Mouse (Mus musculus): Measurements from ENCODE around the gene Gm45234. TPM values are rescaled to one million over a fixed set of nuclear protein-coding genes. Genes with fewer than 3 reads are reported as not detected.

Gene Gm45234
- polyA plus RNA-seq, 1 experiment from 2014 or later, result not detected

- no peak for ATAC-seq (ENCODE audit: insufficient number of reproducible peaks, insufficient read depth, low FRiP score, low read depth)
- Histone ChIP-seq H3K4me2 (ENCODE audit: low read length) (peak overlapping the region; percentile 77), H3K36me3 (ENCODE audit: control insufficient read depth, insufficient read depth, low read length) (no peaks in the 10 kb centered on the region), H3K9ac (ENCODE audit: low read length) (peak overlapping the region; percentile 68), H3K27me3 (ENCODE audit: control insufficient read depth, insufficient read depth, low read length) (peaks cover 21% of the 10 kb centered on the region), H3K4me1 (ENCODE audit: control insufficient read depth in 2 of 2, insufficient read depth in 2 of 2, low read length in 2 of 2) (peaks cover 7 to 13% of the 10 kb centered on the region in 2 experiments; a peak in 3 of 4 replicates), H3K27ac (replicated peaks in 1 of 2; ENCODE audit: control insufficient read depth in 1 of 2, insufficient read depth in 1 of 2, low read depth in 2 of 2, low read length in 2 of 2) (no peak overlapping the region), H3K4me3 (ENCODE audit: control insufficient read depth in 1 of 2, insufficient read depth in 1 of 2, low read depth in 1 of 2, low read length in 2 of 2) (peak overlapping the region; percentile 43 to 44), H3K9me3 (ENCODE audit: control insufficient read depth, low read length) (no peaks in the 10 kb centered on the region)
- WGBS, result 7% methylated on average over 10 of the region's 10 CpGs
Measured at GRCm38 (mm10) chr6:124779984-124780416, 24.2 kb upstream of the Gm45234 start.

DNA sequence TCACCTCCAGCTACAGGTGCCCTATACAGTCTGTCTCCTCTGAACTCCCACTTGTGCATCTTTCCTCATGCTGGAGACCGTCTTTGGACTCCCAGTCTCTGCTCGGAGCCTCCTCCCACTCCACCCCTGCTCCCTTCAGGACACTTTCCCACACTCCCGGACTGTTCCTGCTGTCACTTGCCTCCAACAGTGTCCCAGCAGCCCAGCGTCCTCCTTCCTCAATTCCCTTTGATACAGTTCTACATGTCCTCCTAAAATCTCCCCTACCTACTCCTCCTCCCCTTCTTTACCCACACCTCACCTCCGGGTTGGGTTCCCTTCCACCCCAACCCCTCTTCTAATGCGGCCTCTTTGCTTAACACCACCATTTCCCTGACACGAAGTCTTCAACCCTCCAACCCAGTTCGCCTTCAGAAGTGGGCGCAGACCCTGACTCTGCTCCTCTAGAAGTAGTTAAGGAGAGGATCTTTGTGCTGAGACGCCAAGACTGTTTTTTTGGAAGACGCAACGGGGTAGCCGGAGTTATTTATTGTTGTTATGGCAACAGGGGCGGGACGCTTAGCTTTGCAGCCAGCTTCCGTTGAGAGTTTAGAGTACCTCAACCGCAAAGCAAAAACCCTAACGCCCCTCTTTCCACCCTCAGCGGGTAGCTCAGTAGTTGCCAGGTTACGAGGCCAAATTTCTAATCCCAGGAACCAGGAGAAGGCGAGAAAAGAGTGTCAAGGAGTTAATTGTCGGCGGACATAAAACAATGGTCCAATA, 23.6 kb upstream of the Gm45234 start, which contains the start of gene Lrrc23:
Gene Lrrc23 (minus strand): TSS at position 506 of the 762 bp plus-strand sequence.
- Histone ChIP-seq H3K9me3 (ENCODE audit: control insufficient read depth, low read length) (no peaks in the 10 kb centered on the region), H3K36me3 (ENCODE audit: control insufficient read depth, insufficient read depth, low read length) (no peaks in the 10 kb centered on the region), H3K27ac (replicated peaks in 1 of 2; ENCODE audit: control insufficient read depth in 1 of 2, insufficient read depth in 1 of 2, low read depth in 2 of 2, low read length in 2 of 2) (no peak within 1 kb of the TSS), H3K4me1 (ENCODE audit: control insufficient read depth in 2 of 2, insufficient read depth in 2 of 2, low read length in 2 of 2) (peaks cover 7 to 13% of the 10 kb centered on the region in 2 experiments; a peak in 3 of 4 replicates), H3K27me3 (ENCODE audit: control insufficient read depth, insufficient read depth, low read length) (peaks cover 21% of the 10 kb centered on the region), H3K4me2 (ENCODE audit: low read length) (peak within 1 kb of the TSS; percentile 77), H3K9ac (ENCODE audit: low read length) (peak within 1 kb of the TSS; percentile 68), H3K4me3 (ENCODE audit: control insufficient read depth in 1 of 2, insufficient read depth in 1 of 2, low read depth in 1 of 2, low read length in 2 of 2) (peak within 1 kb of the TSS; percentile 43 to 44)
- no peak for ATAC-seq (ENCODE audit: insufficient number of reproducible peaks, insufficient read depth, low FRiP score, low read depth)
- 3% methylated on average over 23 of the region's 23 CpGs for WGBS

DNA sequence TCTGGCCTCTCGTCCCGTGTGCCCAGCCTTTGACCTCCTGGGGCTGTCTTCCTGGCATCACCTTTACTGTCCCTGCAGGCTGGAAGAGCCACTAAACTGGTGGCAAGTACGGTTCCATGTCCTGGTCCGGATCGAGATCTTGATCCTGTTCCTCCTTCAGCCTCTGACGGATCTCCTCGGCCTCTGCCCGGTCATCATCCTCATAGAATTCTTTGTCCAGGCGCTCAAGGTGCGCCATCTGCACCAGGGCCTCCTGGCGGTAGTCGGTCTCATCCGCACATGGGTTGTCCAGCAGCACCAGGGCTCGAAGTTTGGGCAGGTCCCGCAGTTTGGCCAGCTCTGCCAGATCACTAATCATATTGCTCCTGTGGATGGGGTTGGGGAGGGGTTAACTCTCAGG, 14.7 kb upstream of the Gm45234 start:
- no peak overlapping the region for H3K27ac ChIP-seq (replicated peaks in 1 of 2; ENCODE audit: control insufficient read depth in 1 of 2, insufficient read depth in 1 of 2, low read depth in 2 of 2, low read length in 2 of 2)
- WGBS, result 75% methylated on average over 15 of the region's 15 CpGs
- no peaks in the 10 kb centered on the region for H3K9me3 ChIP-seq (ENCODE audit: control insufficient read depth, low read length)
- H3K4me3 ChIP-seq (ENCODE audit: control insufficient read depth in 1 of 2, insufficient read depth in 1 of 2, low read depth in 1 of 2, low read length in 2 of 2), result no peak overlapping the region
- H3K4me1 ChIP-seq (ENCODE audit: control insufficient read depth in 2 of 2, insufficient read depth in 2 of 2, low read length in 2 of 2), result peaks cover 21 to 24% of the 10 kb centered on the region in 2 experiments
- no peak overlapping the region for H3K9ac ChIP-seq (ENCODE audit: low read length)
- ATAC-seq (ENCODE audit: insufficient number of reproducible peaks, insufficient read depth, low FRiP score, low read depth), result no peak
- H3K36me3 ChIP-seq (ENCODE audit: control insufficient read depth, insufficient read depth, low read length), result no peaks in the 10 kb centered on the region
- H3K27me3 ChIP-seq (ENCODE audit: control insufficient read depth, insufficient read depth, low read length), result peaks cover 4% of the 10 kb centered on the region; the same call in 1 of the 2 replicates
- no peak overlapping the region for H3K4me2 ChIP-seq (ENCODE audit: low read length)

DNA sequence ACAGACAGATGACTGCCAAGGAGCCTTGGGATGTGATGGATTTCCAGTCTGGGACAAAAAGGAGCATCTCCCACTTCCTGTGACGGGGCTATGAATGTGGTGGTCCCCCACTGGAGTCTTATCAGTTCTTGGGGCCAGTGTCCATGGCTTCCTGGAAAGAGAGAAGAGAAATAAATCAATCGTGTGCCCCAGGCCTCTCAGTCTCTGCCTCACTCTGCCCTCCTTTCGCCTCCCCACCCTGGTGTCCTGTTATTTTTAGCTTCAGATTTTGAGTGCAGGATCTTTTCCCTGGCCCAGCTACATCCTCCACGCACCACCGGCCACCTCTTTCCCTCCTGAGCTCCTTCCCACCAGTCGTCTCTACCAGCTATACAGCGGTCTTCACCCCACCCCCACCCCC, 14.2 kb upstream of the Gm45234 start:
- Histone ChIP-seq H3K4me3 (ENCODE audit: control insufficient read depth in 1 of 2, insufficient read depth in 1 of 2, low read depth in 1 of 2, low read length in 2 of 2) (peak overlapping the region; percentile 55 to 58; a peak in 3 of 4 replicates), H3K36me3 (ENCODE audit: control insufficient read depth, insufficient read depth, low read length) (no peaks in the 10 kb centered on the region), H3K4me2 (ENCODE audit: low read length) (peak overlapping the region; percentile 91), H3K4me1 (ENCODE audit: control insufficient read depth in 2 of 2, insufficient read depth in 2 of 2, low read length in 2 of 2) (peaks cover 21 to 24% of the 10 kb centered on the region in 2 experiments), H3K9me3 (ENCODE audit: control insufficient read depth, low read length) (no peaks in the 10 kb centered on the region), H3K9ac (ENCODE audit: low read length) (peak overlapping the region; percentile 71), H3K27ac (replicated peaks in 1 of 2; ENCODE audit: control insufficient read depth in 1 of 2, insufficient read depth in 1 of 2, low read depth in 2 of 2, low read length in 2 of 2) (peak overlapping the region in 1 of 2 experiments; percentile 9; a peak in 1 of 4 replicates), H3K27me3 (ENCODE audit: control insufficient read depth, insufficient read depth, low read length) (peaks cover 4% of the 10 kb centered on the region; the same call in 1 of the 2 replicates)
- ATAC-seq (ENCODE audit: insufficient number of reproducible peaks, insufficient read depth, low FRiP score, low read depth), result no peak
- WGBS, result 19% methylated on average over 7 of the region's 7 CpGs

GRCm38 (mm10) chr6:124769101-124769765, 13.4 kb upstream of the Gm45234 start, which contains the start of gene Eno2:
Gene Eno2, minus strand, starts transcription at chr6:124769673.
- peak within 1 kb of the TSS in 1 of 2 experiments; percentile 9; a peak in 1 of 4 replicates for H3K27ac ChIP-seq (replicated peaks in 1 of 2; ENCODE audit: control insufficient read depth in 1 of 2, insufficient read depth in 1 of 2, low read depth in 2 of 2, low read length in 2 of 2)
- WGBS, result under 1% methylated on average over 54 of the region's 54 CpGs

GRCm38 (mm10) chr6:124768704-124769044, 12.9 kb upstream of the Gm45234 start:
- Histone ChIP-seq H3K9me3 (ENCODE audit: control insufficient read depth, low read length) (no peaks in the 10 kb centered on the region), H3K4me1 (ENCODE audit: control insufficient read depth in 2 of 2, insufficient read depth in 2 of 2, low read length in 2 of 2) (peaks cover 21 to 24% of the 10 kb centered on the region in 2 experiments), H3K27me3 (ENCODE audit: control insufficient read depth, insufficient read depth, low read length) (peaks cover 4% of the 10 kb centered on the region; the same call in 1 of the 2 replicates), H3K27ac (replicated peaks in 1 of 2; ENCODE audit: control insufficient read depth in 1 of 2, insufficient read depth in 1 of 2, low read depth in 2 of 2, low read length in 2 of 2) (no peak overlapping the region), H3K36me3 (ENCODE audit: control insufficient read depth, insufficient read depth, low read length) (no peaks in the 10 kb centered on the region), H3K4me3 (ENCODE audit: control insufficient read depth in 1 of 2, insufficient read depth in 1 of 2, low read depth in 1 of 2, low read length in 2 of 2) (peak overlapping the region; percentile 55 to 58), H3K9ac (ENCODE audit: low read length) (peak overlapping the region; percentile 71), H3K4me2 (ENCODE audit: low read length) (peak overlapping the region; percentile 91)
- 9% methylated on average over 9 of the region's 9 CpGs for WGBS
- no peak for ATAC-seq (ENCODE audit: insufficient number of reproducible peaks, insufficient read depth, low FRiP score, low read depth)

More at GRCm38 (mm10) chr6:124769101-124769765, 13.4 kb upstream of the Gm45234 start, which contains the start of gene Eno2:
- peak within 1 kb of the TSS; percentile 55 to 58 for H3K4me3 ChIP-seq (ENCODE audit: control insufficient read depth in 1 of 2, insufficient read depth in 1 of 2, low read depth in 1 of 2, low read length in 2 of 2)
- peak within 1 kb of the TSS; percentile 91 for H3K4me2 ChIP-seq (ENCODE audit: low read length)
- H3K9me3 ChIP-seq (ENCODE audit: control insufficient read depth, low read length), result no peaks in the 10 kb centered on the region
- peaks cover 21 to 24% of the 10 kb centered on the region in 2 experiments for H3K4me1 ChIP-seq (ENCODE audit: control insufficient read depth in 2 of 2, insufficient read depth in 2 of 2, low read length in 2 of 2)
- no peaks in the 10 kb centered on the region for H3K36me3 ChIP-seq (ENCODE audit: control insufficient read depth, insufficient read depth, low read length)
- peak; percentile 71 for ATAC-seq (ENCODE audit: insufficient number of reproducible peaks, insufficient read depth, low FRiP score, low read depth)
- H3K9ac ChIP-seq (ENCODE audit: low read length), result peak within 1 kb of the TSS; percentile 71
- H3K27me3 ChIP-seq (ENCODE audit: control insufficient read depth, insufficient read depth, low read length), result peaks cover 4% of the 10 kb centered on the region; the same call in 1 of the 2 replicates

Measured in heart, embryonic 14.5 days (tissue).